Mouse (Mus musculus) kidney, embryonic 15.5 days (tissue): ENCODE results near the gene Lrba. TPM values are rescaled to one million over a fixed set of nuclear protein-coding genes. Genes with fewer than 3 reads are reported as not detected.

Experiments used
- ATAC-seq: fragments of 200-750 bp; cut with Nextera tagmentation; replicated peaks from 2 replicates; pipeline ENCODE4 v1.8.0; 2017; ENCODE audit warnings: moderate TSS enrichment; ENCODE audit not compliant: low FRiP score
- H3K27ac ChIP-seq: fragments of 300-500 bp; sonication (generic); 2 replicates; pipeline ENCODE4 v1.5.1; 2015; ENCODE audit warnings: mild to moderate bottlenecking, inconsistent platforms
- H3K27me3 ChIP-seq: fragments of 300-500 bp; sonication (generic); 2 replicates; pipeline ENCODE4 v1.6.1; 2015; ENCODE audit warnings: inconsistent platforms
- H3K36me3 ChIP-seq: fragments of 300-500 bp; sonication (generic); 2 replicates; pipeline ENCODE4 v1.6.1; 2015; ENCODE audit warnings: inconsistent platforms
- H3K4me1 ChIP-seq: fragments of 300-500 bp; sonication (generic); 2 replicates; pipeline ENCODE4 v1.6.1; 2015; ENCODE audit warnings: inconsistent platforms
- H3K4me2 ChIP-seq: fragments of 300-500 bp; sonication (generic); 2 replicates; pipeline ENCODE4 v1.6.1; 2015; ENCODE audit warnings: moderate library complexity, mild to moderate bottlenecking, inconsistent platforms
- H3K4me3 ChIP-seq: fragments of 300-500 bp; sonication (generic); replicated peaks from 2 replicates; pipeline ENCODE4 v1.5.1; 2015; ENCODE audit warnings: mild to moderate bottlenecking, inconsistent platforms
- H3K9ac ChIP-seq: fragments of 300-500 bp; sonication (generic); 2 replicates; pipeline ENCODE4 v1.6.1; 2015; ENCODE audit warnings: mild to moderate bottlenecking, inconsistent platforms
- H3K9me3 ChIP-seq: fragments of 300-500 bp; sonication (generic); replicated peaks from 2 replicates; pipeline ENCODE4 v1.6.1; 2016; ENCODE audit warnings: inconsistent platforms
- WGBS: fragments of 180-500 bp; shearing (Covaris S2); methylation state at CpG from one replicate; pipeline ENCODE4 v1.1.7; 2015; ENCODE audit warnings: mixed read lengths; 5-methylcytosine and 5-hydroxymethylcytosine counted together
- polyA plus RNA-seq: library from polyadenylated mRNA; unstranded; fragments of >200 nt; fragmentation: Nextera tagmentation; extraction: Ambion mirVana; gene quantifications from 2 replicates; pipeline ENCODE4 v1.2.1, GENCODE M21; 2015

Gene Lrba
- polyA plus RNA-seq, 1 experiment from 2014 or later: 7.6 TPM

DNA sequence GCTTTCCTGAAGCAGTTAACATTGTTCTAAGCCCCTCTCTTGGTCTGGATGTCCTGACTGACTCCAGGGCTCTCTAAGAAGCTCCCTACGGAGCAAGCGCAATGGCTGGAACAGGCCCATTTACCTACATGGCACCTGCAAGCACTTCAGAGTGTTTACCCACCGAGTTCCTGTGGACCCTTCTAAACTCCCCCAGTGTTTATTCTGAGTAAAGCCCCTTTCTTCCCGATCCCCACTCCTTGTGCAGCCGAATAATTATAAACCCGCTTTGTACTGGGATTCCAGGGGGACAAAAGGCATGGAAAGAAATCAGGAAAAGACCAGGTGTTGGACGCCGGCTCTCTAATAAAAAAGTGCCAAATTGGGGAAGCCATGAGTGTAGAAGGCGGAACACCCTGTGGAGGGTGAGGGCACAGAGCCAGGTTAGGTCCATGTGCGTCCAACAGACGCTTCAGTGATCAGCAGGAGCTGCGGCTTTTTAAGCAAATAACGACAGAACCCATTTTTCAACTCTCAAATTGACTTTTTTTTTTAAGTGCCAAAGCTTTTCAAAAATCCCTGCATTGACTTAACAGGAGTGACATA lies 593.6 kb downstream of the Lrba start:
- Histone ChIP-seq H3K9me3 (no peaks in the 10 kb centered on the region), H3K27ac (no peak overlapping the region), H3K27me3 (no peaks in the 10 kb centered on the region), H3K4me2 (no peak overlapping the region), H3K4me3 (no peak overlapping the region), H3K9ac (no peak overlapping the region), H3K4me1 (peaks cover 22% of the 10 kb centered on the region), H3K36me3 (no peaks in the 10 kb centered on the region)
- no peak for ATAC-seq
- 74% methylated on average over 13 of the region's 13 CpGs for WGBS

DNA sequence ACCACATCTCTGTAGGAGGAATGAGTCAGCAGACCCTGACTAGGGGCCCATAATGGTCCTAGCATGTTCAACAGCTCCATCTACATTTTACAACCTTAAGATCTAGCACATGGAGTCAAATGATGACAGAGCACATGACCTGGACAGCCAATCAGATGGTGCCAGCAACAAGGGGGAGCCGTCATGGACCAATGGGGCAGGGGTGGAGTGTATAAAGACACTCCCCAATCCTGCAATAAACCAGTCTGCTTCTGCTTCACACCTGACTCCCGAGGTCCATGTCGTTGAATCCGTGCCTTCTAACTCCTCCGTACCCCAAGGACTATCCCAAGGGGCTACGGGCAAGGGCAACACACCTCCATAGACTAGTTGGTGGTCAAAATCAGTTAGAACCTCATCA lies 594.9 kb downstream of the Lrba start:
- Histone ChIP-seq H3K9me3 (no peaks in the 10 kb centered on the region), H3K4me3 (no peak overlapping the region), H3K27me3 (no peaks in the 10 kb centered on the region), H3K36me3 (no peaks in the 10 kb centered on the region), H3K4me2 (no peak overlapping the region), H3K9ac (no peak overlapping the region), H3K4me1 (peaks cover 22% of the 10 kb centered on the region), H3K27ac (no peak overlapping the region)
- ATAC-seq: no peak
- WGBS: 87% methylated on average over 6 of the region's 6 CpGs

DNA sequence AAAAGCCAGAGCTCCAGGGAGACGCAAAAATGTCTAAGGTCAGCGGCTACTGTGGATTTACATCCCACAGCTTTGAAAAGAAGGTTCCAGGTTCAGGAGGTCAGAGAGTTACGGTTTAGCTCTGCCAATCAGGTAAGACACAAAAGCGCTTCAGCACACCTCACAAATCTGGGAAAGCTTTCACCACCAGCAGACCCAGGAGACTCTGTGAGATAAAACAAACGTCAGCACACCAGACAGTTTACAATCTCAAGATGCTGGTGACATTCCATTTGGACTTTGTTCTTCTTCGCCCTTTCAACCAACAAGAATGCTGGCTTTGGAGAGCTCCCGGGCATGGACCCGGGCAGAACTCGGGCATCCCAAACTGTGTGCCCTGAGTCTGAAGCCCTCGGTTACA lies 595.9 kb downstream of the Lrba start:
- H3K27ac ChIP-seq: no peak overlapping the region
- no peak for ATAC-seq
- H3K36me3 ChIP-seq: no peaks in the 10 kb centered on the region
- H3K9me3 ChIP-seq: no peaks in the 10 kb centered on the region
- peaks cover 22% of the 10 kb centered on the region for H3K4me1 ChIP-seq
- H3K4me3 ChIP-seq: no peak overlapping the region
- no peak overlapping the region for H3K9ac ChIP-seq
- WGBS: 32% methylated on average over 10 of the region's 10 CpGs
- peak overlapping the region; percentile 0; the same call in 1 of the 2 replicates for H3K4me2 ChIP-seq
- H3K27me3 ChIP-seq: no peaks in the 10 kb centered on the region

DNA sequence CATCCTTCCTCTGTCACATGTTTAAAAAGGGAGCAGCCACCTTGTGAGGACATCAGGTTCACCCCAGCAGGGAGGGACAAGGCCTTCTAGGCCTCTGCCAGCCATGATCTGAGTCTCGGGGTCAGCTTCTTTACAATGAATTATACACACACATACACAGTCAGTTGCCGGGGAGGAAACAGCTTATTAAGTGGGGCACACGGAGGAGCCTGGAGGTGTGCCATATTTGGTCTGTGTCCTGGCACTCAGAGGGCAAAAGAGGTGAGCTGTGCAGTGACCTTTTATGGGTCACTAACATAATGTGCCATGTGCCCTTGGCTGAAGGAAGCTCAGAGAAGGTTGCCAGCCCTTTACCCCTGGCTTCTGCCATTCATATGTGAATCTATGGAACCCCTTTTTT lies 596.9 kb downstream of the Lrba start:
- Histone ChIP-seq H3K4me2 (no peak overlapping the region), H3K36me3 (no peaks in the 10 kb centered on the region), H3K4me3 (no peak overlapping the region), H3K27me3 (no peaks in the 10 kb centered on the region), H3K27ac (no peak overlapping the region), H3K9me3 (no peaks in the 10 kb centered on the region), H3K4me1 (peaks cover 22% of the 10 kb centered on the region), H3K9ac (no peak overlapping the region)
- WGBS: 42% methylated on average over 3 of the region's 3 CpGs
- no peak for ATAC-seq

DNA sequence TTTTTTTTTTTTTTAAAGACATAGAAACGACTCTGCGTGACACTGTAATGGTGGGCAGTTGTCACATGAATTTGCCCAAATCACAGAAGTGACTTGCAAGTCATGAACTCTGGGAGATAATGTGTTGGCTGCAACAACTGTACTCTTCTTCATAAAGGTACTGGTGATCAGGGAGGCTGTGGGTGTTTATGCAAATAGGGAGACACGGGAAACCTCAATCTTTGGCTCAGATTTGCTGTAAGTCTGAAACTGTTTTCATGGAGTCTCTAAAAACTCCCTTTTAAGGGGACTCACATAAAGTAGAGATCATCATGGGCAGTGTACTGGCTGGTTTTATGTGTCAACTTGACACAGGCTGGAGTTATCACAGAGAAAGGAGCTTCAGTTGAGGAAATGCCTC lies 603.0 kb downstream of the Lrba start:
- no peaks in the 10 kb centered on the region for H3K36me3 ChIP-seq
- WGBS: 91% methylated on average over 3 of the region's 3 CpGs
- no peak for ATAC-seq

DNA sequence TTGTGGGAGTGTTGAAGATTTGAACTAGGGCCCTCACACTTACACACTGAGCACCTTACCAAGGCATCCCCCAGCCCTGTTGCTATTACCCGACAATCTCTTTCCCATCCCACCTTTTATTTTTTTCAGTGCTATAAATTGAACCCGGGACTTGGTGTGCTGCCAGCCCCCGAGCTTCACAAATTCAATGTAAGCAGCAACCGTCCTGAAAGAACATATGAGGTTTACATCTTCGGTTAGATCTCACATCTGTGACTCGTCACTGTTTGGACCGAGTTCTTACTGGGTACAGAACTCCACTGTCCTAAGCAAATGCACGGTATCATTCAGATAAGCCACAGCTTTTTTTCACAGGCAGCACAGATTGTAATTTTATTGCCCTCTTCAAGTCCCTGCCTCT lies 607.6 kb downstream of the Lrba start:
- Histone ChIP-seq H3K9me3 (no peaks in the 10 kb centered on the region), H3K27ac (no peak overlapping the region), H3K4me2 (no peak overlapping the region), H3K36me3 (no peaks in the 10 kb centered on the region), H3K27me3 (no peaks in the 10 kb centered on the region), H3K9ac (no peak overlapping the region), H3K4me3 (no peak overlapping the region), H3K4me1 (no peaks in the 10 kb centered on the region; the same call in 1 of the 2 replicates)
- ATAC-seq: no peak
- 53% methylated on average over 8 of the region's 8 CpGs for WGBS

More for the DNA sequence above, 603.0 kb downstream of the Lrba start:
- Histone ChIP-seq H3K9ac (no peak overlapping the region), H3K27ac (no peak overlapping the region), H3K4me3 (no peak overlapping the region), H3K4me2 (no peak overlapping the region), H3K4me1 (no peaks in the 10 kb centered on the region; the same call in 1 of the 2 replicates), H3K9me3 (no peaks in the 10 kb centered on the region), H3K27me3 (no peaks in the 10 kb centered on the region)

Other genes starting within 250 kb of the Lrba start
- 0.18 and 0.39 TPM in 2 replicates for gene Prss48, start 222.2 kb upstream of the Lrba start, polyA plus RNA-seq
- gene Rps3a1, start 82.0 kb upstream of the Lrba start, polyA plus RNA-seq: 1,242 and 1,382 TPM in 2 replicates